Mouse (Mus musculus) liver, adult 2 months (tissue): ENCODE measurements around the gene Gstp3.

Source experiments
- CTCF ChIP-seq: fragments of 200-500 bp; IDR thresholded peaks from 2 replicates; pipeline ENCODE4 v1.5.1; 2011; ENCODE audit warnings: low read depth, low read length, control low read depth
- POLR2A ChIP-seq: fragments of 200-500 bp; IDR thresholded peaks from 2 replicates; pipeline ENCODE4 v1.6.1; 2011; ENCODE audit warnings: low read length, control low read depth; ENCODE audit not compliant: insufficient read depth; ENCODE audit errors: extremely low read depth

DNA sequence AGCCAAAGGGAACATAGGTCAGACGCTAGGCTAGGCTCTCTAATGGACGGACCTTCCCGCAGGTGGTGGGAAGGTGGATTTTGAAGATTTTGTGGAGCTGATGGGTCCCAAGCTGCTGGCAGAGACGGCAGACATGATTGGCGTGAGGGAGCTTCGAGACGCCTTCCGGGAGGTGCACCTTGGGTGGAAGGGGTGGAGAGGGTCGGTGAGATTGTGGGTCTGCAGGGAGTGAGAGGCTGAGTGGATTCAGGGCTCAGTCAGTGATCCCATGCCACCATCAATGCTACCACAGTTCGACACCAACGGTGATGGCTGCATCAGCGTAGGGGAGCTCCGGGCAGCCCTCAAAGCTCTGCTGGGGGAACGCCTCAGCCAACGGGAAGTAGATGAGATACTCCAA, 26.8 kb upstream of the Gstp3 start:
- no peak for TF ChIP-seq POLR2A
- TF ChIP-seq CTCF: no peak
